Mouse (Mus musculus): ENCODE data around the gene Col23a1. TPM values are rescaled to one million over a fixed set of nuclear protein-coding genes. Genes with fewer than 3 reads are reported as not detected.
A peak's percentile ranks its signal among the peaks of the same experiment; 100 is the strongest.

Gene Col23a1
- total RNA-seq, 2 experiments from 2014 or later, result 0.02 TPM; not detected in 1

GRCm38 (mm10) chr11:51429428-51430179, 139.9 kb downstream of the Col23a1 start:
- ATAC-seq (replicated peaks; ENCODE audit: poor library complexity), result no peak

DNA sequence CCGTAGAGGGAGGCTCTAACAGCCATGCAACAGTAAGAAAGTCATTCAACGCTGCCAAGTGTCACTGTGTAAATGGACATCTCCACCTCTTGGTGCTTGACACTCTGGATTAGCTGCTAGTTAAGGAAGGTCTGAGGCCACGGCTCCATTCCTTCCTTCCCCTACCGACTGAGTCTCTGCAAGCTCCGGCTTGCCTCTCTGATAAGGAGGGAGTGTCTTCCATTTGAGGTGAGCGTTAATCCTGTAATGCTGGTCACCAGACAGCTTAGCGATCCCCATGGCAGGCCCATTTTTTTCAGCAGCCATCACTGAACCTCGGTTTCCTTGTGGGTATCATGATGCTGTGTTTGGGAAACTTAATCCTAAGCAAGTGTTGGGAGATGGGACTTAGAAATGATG, 140.5 kb downstream of the Col23a1 start:
- no peak for ATAC-seq (replicated peaks; ENCODE audit: poor library complexity)

- no peak for ATAC-seq (replicated peaks; ENCODE audit: poor library complexity)
Measured at GRCm38 (mm10) chr11:51431287-51431686, 141.6 kb downstream of the Col23a1 start.

- no peak for ATAC-seq (replicated peaks; ENCODE audit: poor library complexity)
Measured at GRCm38 (mm10) chr11:51431968-51432367, 142.2 kb downstream of the Col23a1 start.

- no peak for ATAC-seq (replicated peaks; ENCODE audit: poor library complexity)
Measured at GRCm38 (mm10) chr11:51442006-51442405, 152.3 kb downstream of the Col23a1 start.

DNA sequence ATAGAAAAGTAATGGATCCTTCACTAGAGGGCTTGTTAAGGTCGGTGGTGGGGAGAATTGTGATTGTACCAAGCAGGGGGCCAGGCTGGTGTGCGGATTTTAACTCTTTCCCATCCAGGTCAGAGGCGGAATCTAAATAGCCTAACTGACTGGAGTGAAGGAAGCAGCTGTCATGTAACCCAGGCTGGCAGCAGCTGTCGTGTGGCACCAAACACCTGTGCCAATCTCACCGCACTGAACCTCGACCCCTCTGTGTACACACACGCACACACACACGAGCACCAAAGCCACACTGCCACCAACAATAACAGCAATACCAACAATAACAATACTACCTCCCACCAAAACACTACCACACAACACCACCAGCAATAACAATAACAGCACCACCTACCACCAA, 152.9 kb downstream of the Col23a1 start:
- ATAC-seq (replicated peaks; ENCODE audit: poor library complexity), result no peak

DNA sequence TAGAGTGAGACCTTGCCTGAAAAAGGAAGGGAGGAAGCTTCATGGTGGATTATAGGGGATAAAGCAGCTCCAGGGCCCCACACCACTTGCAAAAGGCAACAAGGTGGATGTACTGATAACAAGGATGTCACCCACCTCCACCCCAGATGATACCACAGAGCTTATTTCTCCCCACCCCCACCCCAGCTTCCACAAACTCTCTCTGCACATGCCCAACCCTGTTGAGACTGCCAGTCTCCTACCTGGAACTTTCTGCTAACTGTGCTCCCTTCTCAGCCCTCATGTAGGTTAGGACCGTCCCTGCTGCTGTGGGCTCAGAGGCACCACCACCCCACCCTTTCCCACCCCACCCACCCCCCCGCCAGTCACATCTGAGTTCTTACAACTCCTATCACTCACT, 154.1 kb downstream of the Col23a1 start:
- ATAC-seq (replicated peaks; ENCODE audit: poor library complexity), result no peak

DNA sequence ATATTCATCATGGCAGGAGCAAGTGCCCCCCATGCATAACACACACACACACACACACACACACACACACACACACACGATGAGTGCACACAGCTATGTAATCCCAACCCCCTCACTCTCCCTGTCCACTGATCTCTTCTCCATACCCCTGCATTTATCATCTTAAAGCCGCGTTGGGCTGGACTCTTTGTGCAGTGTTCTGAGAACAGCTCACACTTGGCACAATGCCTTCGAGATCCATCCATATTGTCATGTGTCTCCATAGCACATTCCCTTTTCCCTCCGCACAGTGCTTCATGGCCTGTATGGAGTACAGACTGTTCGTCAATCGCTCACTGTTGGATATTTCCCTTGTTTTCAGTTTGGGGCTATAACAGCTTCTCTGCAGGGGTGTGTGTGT, 154.9 kb downstream of the Col23a1 start:
- no peak for ATAC-seq (replicated peaks; ENCODE audit: poor library complexity)

DNA sequence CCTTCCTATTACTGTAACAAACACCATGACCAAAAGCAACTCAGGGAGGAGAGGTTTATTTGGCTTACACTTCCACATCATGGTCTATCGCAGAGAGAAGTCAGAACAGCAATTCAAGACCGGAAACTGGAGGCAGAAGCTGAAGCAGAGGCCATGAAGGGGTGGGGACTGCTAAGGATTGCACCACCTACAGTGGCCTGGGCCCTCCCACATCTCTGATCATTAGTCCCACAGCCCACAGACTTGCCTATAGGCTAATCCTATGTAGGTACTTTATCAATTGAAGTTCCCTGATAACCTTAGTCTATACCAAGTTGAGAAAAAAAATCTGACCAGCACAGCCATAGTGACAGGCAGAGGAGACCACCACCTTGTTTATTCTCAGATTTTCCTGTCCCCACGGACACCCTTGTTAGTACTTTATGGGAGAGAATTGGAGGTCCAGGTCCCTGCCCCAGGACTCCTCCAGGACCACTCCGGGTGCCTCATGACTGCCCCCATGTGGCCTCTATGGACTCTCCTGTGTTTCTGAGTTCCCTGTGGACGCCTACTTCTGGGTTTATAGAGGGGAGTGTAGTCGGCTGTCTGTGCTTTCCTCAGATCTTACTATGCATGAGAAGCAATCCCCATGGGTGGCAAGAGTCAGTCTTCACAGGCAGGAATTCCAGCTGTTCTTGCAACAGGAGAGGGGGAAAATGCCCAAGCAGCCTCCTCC, 157.1 kb downstream of the Col23a1 start:
- ATAC-seq (replicated peaks; ENCODE audit: poor library complexity), result 0 out of 2 replicates have a peak, but pooled peaks have one; percentile 48

GRCm38 (mm10) chr11:51448256-51448655, 158.5 kb downstream of the Col23a1 start:
- ATAC-seq (replicated peaks; ENCODE audit: poor library complexity), result no peak

DNA sequence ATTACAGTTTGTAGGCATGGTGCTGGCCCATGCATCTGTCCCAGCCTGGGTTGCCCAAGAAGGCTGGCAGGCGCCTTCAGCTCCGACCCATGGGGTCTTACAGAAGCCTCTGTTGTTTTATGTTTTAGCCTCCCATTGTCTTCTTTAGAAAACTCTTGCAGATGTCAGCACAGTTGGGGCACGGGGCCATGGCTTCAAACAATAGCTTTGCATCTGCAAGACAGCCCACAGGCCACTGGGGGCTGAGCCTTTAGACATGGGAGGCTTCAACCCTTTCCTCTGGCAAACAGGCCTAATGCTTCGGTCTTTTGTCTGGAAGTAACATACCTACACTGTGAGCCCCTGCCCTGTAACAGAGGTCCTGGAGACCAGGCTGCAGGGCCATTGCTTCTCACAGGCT, 159.0 kb downstream of the Col23a1 start:
- ATAC-seq (replicated peaks; ENCODE audit: poor library complexity), result no peak

GRCm38 (mm10) chr11:51449881-51450280, 160.2 kb downstream of the Col23a1 start:
- no peak for ATAC-seq (replicated peaks; ENCODE audit: poor library complexity)

GRCm38 (mm10) chr11:51451281-51451680, 161.6 kb downstream of the Col23a1 start:
- ATAC-seq (replicated peaks; ENCODE audit: poor library complexity), result no peak

DNA sequence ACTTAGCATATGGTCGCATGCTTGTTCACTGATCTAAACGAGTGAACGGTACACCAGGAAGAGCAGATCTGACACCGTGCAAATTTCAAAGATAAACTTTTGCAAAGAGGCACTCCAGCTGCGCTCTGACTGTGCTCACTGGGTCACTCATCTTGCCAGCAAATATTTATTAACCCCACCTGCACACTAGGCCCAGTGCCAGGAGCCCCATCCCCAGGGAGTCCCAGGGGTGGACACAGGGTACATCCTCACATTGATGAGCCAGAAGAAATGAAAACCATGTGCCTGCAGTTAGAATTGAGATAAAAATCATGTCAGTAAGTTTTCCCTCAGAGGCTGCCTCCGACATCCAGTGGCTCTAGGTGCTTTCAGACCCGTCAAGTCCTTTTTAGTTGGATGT, 162.2 kb downstream of the Col23a1 start:
- no peak for ATAC-seq (replicated peaks; ENCODE audit: poor library complexity)

DNA sequence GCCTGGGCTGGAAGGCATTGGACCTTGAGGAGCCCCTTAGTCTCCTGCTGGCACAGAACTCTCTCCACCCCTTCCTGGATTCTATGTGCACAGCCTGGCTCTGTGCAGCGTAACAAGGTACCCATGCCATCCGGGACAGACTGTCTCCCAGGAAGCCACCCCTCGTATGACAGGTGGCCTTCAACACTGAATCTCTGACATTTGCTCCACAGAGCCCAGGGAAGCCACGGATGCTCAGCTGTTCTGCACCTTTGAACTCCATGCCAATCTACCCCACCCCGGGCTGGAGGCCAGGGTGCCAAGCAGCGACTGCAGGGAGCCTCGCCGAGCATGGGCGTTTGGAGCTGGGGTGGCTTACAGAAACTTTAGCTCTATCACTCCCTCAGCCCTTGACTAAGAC, 164.0 kb downstream of the Col23a1 start:
- ATAC-seq (replicated peaks; ENCODE audit: poor library complexity), result no peak

- ATAC-seq (replicated peaks; ENCODE audit: poor library complexity), result 0 out of 2 replicates have a peak, but pooled peaks have one; percentile 26
Measured at GRCm38 (mm10) chr11:51455501-51455900, 165.8 kb downstream of the Col23a1 start.

- no peak for ATAC-seq (replicated peaks; ENCODE audit: poor library complexity)
Measured at GRCm38 (mm10) chr11:51457624-51458023, 167.9 kb downstream of the Col23a1 start.

- ATAC-seq (replicated peaks; ENCODE audit: poor library complexity), result no peak
Measured at GRCm38 (mm10) chr11:51458649-51459048, 168.9 kb downstream of the Col23a1 start.

- no peak for ATAC-seq (replicated peaks; ENCODE audit: poor library complexity)
Measured at GRCm38 (mm10) chr11:51459569-51460043, 169.9 kb downstream of the Col23a1 start.

DNA sequence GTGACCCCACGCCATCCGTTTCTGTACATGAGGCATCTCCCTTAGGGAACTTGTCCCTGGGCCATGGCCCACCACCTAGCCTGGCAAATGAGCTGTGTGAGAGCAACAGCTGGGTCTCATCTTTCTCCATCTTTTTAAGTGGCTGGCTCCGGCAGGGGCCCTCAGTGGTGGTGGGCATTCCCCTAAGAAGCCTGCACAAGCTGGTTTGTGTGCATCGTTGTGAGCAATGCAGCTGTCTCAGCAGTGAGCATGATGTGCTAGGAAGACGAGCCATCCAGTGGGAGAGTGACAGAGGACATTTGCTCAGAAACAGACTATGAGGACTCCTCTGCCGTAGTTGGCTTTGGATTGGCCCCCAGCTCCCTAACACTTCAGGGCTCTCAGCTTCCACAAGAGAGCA, 179.0 kb downstream of the Col23a1 start:
- no peak for ATAC-seq (replicated peaks; ENCODE audit: poor library complexity)

DNA sequence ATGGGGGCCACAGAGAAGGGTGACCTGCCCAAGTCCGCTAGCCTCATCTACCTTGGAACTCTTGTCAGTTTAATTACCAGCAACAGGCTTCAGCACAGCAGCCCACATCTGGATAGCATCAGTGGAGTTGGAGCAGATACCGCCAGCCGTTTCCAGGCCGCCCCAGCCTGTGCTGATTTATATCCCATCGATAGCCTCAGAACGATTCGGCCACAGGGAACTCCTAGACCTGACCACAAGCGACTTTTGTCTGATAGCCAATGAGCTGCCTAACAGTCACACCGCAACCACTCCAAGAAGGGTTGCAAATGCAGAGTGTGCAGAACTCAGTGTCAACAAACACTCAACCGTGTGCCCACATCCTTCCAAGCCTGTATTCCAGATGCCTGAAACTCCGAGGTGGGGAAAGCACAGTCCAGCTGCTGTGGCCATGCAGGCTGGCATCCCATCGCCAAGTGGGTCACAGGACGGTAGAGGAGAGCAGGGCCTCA, 179.7 kb downstream of the Col23a1 start:
- ATAC-seq (replicated peaks; ENCODE audit: poor library complexity), result no peak
